Mouse (Mus musculus): ENCODE measurements around the gene Cdk5rap3. TPM values are rescaled to one million over a fixed set of nuclear protein-coding genes. Genes with fewer than 3 reads are reported as not detected.
A peak's percentile ranks its signal among the peaks of the same experiment; 100 is the strongest.

Gene Cdk5rap3
- total and polyA plus RNA-seq, 2 experiments from 2014 or later = 43.6 to 85.1 TPM

- TF ChIP-seq CTCF (IDR thresholded peaks at IDR 0.05) = no peak
- no peak overlapping the region for H3K4me3 ChIP-seq (ENCODE audit: low read depth, low read length)
- no peak overlapping the region for H3K4me2 ChIP-seq (ENCODE audit: low read depth, low read length, poor library complexity, severe bottlenecking)
- DNase-seq (ENCODE audit: low spot score) (no peak), ATAC-seq (ENCODE audit: low FRiP score) (no peak)
- H3K4me1 ChIP-seq (ENCODE audit: insufficient read depth, low read length) = peaks cover 17% of the 10 kb centered on the region
- H3K36me3 ChIP-seq (ENCODE audit: insufficient read depth, low read length) = no peaks in the 10 kb centered on the region
- no peaks in the 10 kb centered on the region for H3K27me3 ChIP-seq (ENCODE audit: insufficient read depth, low read length)
- no peaks in the 10 kb centered on the region for H3K9me3 ChIP-seq (ENCODE audit: low read length)
- no peak overlapping the region for H3K27ac ChIP-seq (ENCODE audit: low read depth, low read length)
- WGBS = 17% methylated on average over 3 of the region's 3 CpGs
- H3K9ac ChIP-seq (replicated peaks; ENCODE audit: low read length, poor library complexity, severe bottlenecking) = no peak overlapping the region
These were observed 37.6 kb downstream of the Cdk5rap3 start for GRCm38 (mm10) chr11:96878715-96879114.

GRCm38 (mm10) chr11:96877071-96877470 lies 39.2 kb downstream of the Cdk5rap3 start:
- no peaks in the 10 kb centered on the region for H3K36me3 ChIP-seq (ENCODE audit: insufficient read depth, low read length)
- WGBS = 25% methylated on average over 4 of the region's 4 CpGs
- ATAC-seq (ENCODE audit: low FRiP score) (no peak), DNase-seq (ENCODE audit: low spot score) (no peak)
- H3K4me2 ChIP-seq (ENCODE audit: low read depth, low read length, poor library complexity, severe bottlenecking) = peak overlapping the region; percentile 54
- H3K4me1 ChIP-seq (ENCODE audit: insufficient read depth, low read length) = peaks cover 30% of the 10 kb centered on the region
- TF ChIP-seq CTCF (IDR thresholded peaks at IDR 0.05) = no peak
- no peaks in the 10 kb centered on the region for H3K27me3 ChIP-seq (ENCODE audit: insufficient read depth, low read length)
- peak overlapping the region; percentile 96 for H3K27ac ChIP-seq (ENCODE audit: low read depth, low read length)
- no peaks in the 10 kb centered on the region for H3K9me3 ChIP-seq (ENCODE audit: low read length)
- 0 out of 2 replicates have a peak overlapping the region, but pooled peaks have one; percentile 19 for H3K9ac ChIP-seq (replicated peaks; ENCODE audit: low read length, poor library complexity, severe bottlenecking)
- H3K4me3 ChIP-seq (ENCODE audit: low read depth, low read length) = no peak overlapping the region

GRCm38 (mm10) chr11:96876300-96877040 lies 39.8 kb downstream of the Cdk5rap3 start:
- DNase-seq (ENCODE audit: low spot score) (peak; percentile 73), ATAC-seq (ENCODE audit: low FRiP score) (peak; percentile 47; the same call in 1 of the 2 replicates)
- no peak for TF ChIP-seq CTCF (IDR thresholded peaks at IDR 0.05)
- no peaks in the 10 kb centered on the region for H3K9me3 ChIP-seq (ENCODE audit: low read length)
- H3K9ac ChIP-seq (replicated peaks; ENCODE audit: low read length, poor library complexity, severe bottlenecking) = peak overlapping the region; percentile 60
- H3K27me3 ChIP-seq (ENCODE audit: insufficient read depth, low read length) = no peaks in the 10 kb centered on the region
- peak overlapping the region; percentile 30; the same call in 1 of the 2 replicates for H3K4me3 ChIP-seq (ENCODE audit: low read depth, low read length)
- peak overlapping the region; percentile 54 for H3K4me2 ChIP-seq (ENCODE audit: low read depth, low read length, poor library complexity, severe bottlenecking)
- 3% methylated on average over 13 of the region's 13 CpGs for WGBS
- H3K4me1 ChIP-seq (ENCODE audit: insufficient read depth, low read length) = peaks cover 30% of the 10 kb centered on the region
- H3K27ac ChIP-seq (ENCODE audit: low read depth, low read length) = peak overlapping the region; percentile 96
- no peaks in the 10 kb centered on the region for H3K36me3 ChIP-seq (ENCODE audit: insufficient read depth, low read length)

- ATAC-seq (ENCODE audit: low FRiP score) (peak; percentile 83), DNase-seq (ENCODE audit: low spot score) (peak; percentile 93)
- Histone ChIP-seq H3K9ac (replicated peaks; ENCODE audit: low read length, poor library complexity, severe bottlenecking) (peak overlapping the region; percentile 55), H3K4me2 (ENCODE audit: low read depth, low read length, poor library complexity, severe bottlenecking) (peak overlapping the region; percentile 54), H3K27ac (ENCODE audit: low read depth, low read length) (peak overlapping the region; percentile 96), H3K9me3 (ENCODE audit: low read length) (no peaks in the 10 kb centered on the region), H3K27me3 (ENCODE audit: insufficient read depth, low read length) (no peaks in the 10 kb centered on the region), H3K36me3 (ENCODE audit: insufficient read depth, low read length) (no peaks in the 10 kb centered on the region), H3K4me1 (ENCODE audit: insufficient read depth, low read length) (peaks cover 30% of the 10 kb centered on the region), H3K4me3 (ENCODE audit: low read depth, low read length) (peak overlapping the region; percentile 30)
- no peak for TF ChIP-seq CTCF (IDR thresholded peaks at IDR 0.05)
- WGBS = under 1% methylated on average over 35 of the region's 35 CpGs
These were observed 40.6 kb downstream of the Cdk5rap3 start for GRCm38 (mm10) chr11:96875745-96876144.

- Histone ChIP-seq H3K4me1 (ENCODE audit: insufficient read depth, low read length) (peaks cover 30% of the 10 kb centered on the region), H3K4me2 (ENCODE audit: low read depth, low read length, poor library complexity, severe bottlenecking) (peak overlapping the region; percentile 54), H3K4me3 (ENCODE audit: low read depth, low read length) (peak overlapping the region; percentile 30), H3K9ac (replicated peaks; ENCODE audit: low read length, poor library complexity, severe bottlenecking) (peak overlapping the region; percentile 55), H3K36me3 (ENCODE audit: insufficient read depth, low read length) (no peaks in the 10 kb centered on the region), H3K27me3 (ENCODE audit: insufficient read depth, low read length) (no peaks in the 10 kb centered on the region), H3K9me3 (ENCODE audit: low read length) (no peaks in the 10 kb centered on the region), H3K27ac (ENCODE audit: low read depth, low read length) (peak overlapping the region; percentile 96)
- ATAC-seq (ENCODE audit: low FRiP score) (no peak; the same call in 1 of the 2 replicates), DNase-seq (ENCODE audit: low spot score) (no peak)
- TF ChIP-seq CTCF (IDR thresholded peaks at IDR 0.05) = no peak
- 8% methylated on average over 4 of the region's 4 CpGs for WGBS
These were observed 41.0 kb downstream of the Cdk5rap3 start for GRCm38 (mm10) chr11:96875270-96875669.

- Histone ChIP-seq H3K27me3 (ENCODE audit: insufficient read depth, low read length) (no peaks in the 10 kb centered on the region), H3K27ac (ENCODE audit: low read depth, low read length) (peak overlapping the region; percentile 71), H3K4me1 (ENCODE audit: insufficient read depth, low read length) (peaks cover 30% of the 10 kb centered on the region), H3K9ac (replicated peaks; ENCODE audit: low read length, poor library complexity, severe bottlenecking) (no peak overlapping the region; the same call in 1 of the 2 replicates), H3K9me3 (ENCODE audit: low read length) (no peaks in the 10 kb centered on the region), H3K4me3 (ENCODE audit: low read depth, low read length) (no peak overlapping the region), H3K36me3 (ENCODE audit: insufficient read depth, low read length) (no peaks in the 10 kb centered on the region), H3K4me2 (ENCODE audit: low read depth, low read length, poor library complexity, severe bottlenecking) (no peak overlapping the region)
- ATAC-seq (ENCODE audit: low FRiP score) (no peak), DNase-seq (ENCODE audit: low spot score) (no peak)
- 15% methylated on average over 11 of the region's 11 CpGs for WGBS
- no peak for TF ChIP-seq CTCF (IDR thresholded peaks at IDR 0.05)
These were observed 42.6 kb downstream of the Cdk5rap3 start for GRCm38 (mm10) chr11:96873601-96874140.
